Mouse (Mus musculus) cerebellum, adult 2 months (tissue): ENCODE data around the gene G3bp1. TPM values are rescaled to one million over a fixed set of nuclear protein-coding genes. Genes with fewer than 3 reads are reported as not detected.

Source experiments
- DNase-seq, 2 experiments: peaks; one replicate each; pipeline ENCODE4 v3.0.0; 2021
- H3K27ac ChIP-seq: fragments of 200-500 bp; 2 replicates; pipeline ENCODE4 v1.5.1; 2012; ENCODE audit warnings: low read length, control low read depth, inconsistent platforms; ENCODE audit not compliant: insufficient read depth
- H3K27me3 ChIP-seq: fragments of 200-500 bp; 2 replicates; pipeline ENCODE4 v1.6.1; 2012; ENCODE audit warnings: inconsistent platforms, mild to moderate bottlenecking, low read length, moderate library complexity; ENCODE audit not compliant: control insufficient read depth, insufficient read depth
- H3K4me1 ChIP-seq: fragments of 200-500 bp; 2 replicates; pipeline ENCODE4 v1.6.1; 2011; ENCODE audit warnings: low read length; ENCODE audit not compliant: control insufficient read depth, insufficient read depth
- H3K4me3 ChIP-seq: fragments of 200-500 bp; replicated peaks from 2 replicates; pipeline ENCODE3; 2011; ENCODE audit warnings: mild to moderate bottlenecking, low read depth, low read length, control low read depth; ENCODE audit not compliant: insufficient read depth
- CTCF ChIP-seq: fragments of 200-500 bp; IDR thresholded peaks from 2 replicates; pipeline ENCODE4 v1.5.1; 2011; ENCODE audit warnings: low read depth, mild to moderate bottlenecking, control low read depth, low read length, moderate library complexity, borderline replicate concordance; ENCODE audit not compliant: insufficient read depth
- POLR2A ChIP-seq: fragments of 200-500 bp; IDR thresholded peaks from 2 replicates; pipeline ENCODE4 v1.6.1; 2011; ENCODE audit warnings: low read length, control low read depth, borderline replicate concordance; ENCODE audit not compliant: insufficient read depth
- WGBS: fragments of 180-500 bp; shearing (Covaris S2); methylation state at CpG from one replicate; pipeline ENCODE4 v1.1.7; 2018; 5-methylcytosine and 5-hydroxymethylcytosine counted together
- polyA plus RNA-seq: library from polyadenylated mRNA; depleted of rRNA; stranded (reverse); fragments of >200 nt; gene quantifications from 2 replicates; pipeline ENCODE4 v1.2.3, GENCODE M21; 2012

Gene G3bp1
- polyA plus RNA-seq, 1 experiment = 21.3 TPM

DNA sequence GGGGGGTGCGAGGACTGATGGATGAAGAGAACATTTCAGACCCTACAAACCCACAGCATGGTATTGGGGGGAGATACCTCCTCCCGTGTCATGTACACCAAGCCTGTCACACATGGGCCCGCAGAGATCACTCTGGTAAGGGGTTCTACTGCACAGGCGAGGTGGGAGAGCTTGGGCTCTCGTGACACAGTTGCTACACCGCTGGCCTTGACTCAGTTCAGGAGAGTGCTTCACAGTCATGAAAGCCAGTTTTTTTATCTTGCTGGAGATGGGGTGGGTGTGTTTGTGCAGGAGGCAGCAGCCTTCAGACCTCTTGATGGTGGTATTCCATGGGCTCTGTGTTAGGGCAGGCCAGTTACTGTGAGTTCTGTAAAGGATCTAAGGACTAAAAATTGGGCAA is 33.4 kb upstream of the G3bp1 start:
- Histone ChIP-seq H3K4me3 (no peak overlapping the region), H3K27me3 (no peaks in the 10 kb centered on the region), H3K27ac (no peak overlapping the region), H3K4me1 (peaks cover 7% of the 10 kb centered on the region; the same call in 1 of the 2 replicates)
- TF ChIP-seq POLR2A (no peak), CTCF (no peak)
- DNase-seq = no peak
- 95% methylated on average over 6 of the region's 6 CpGs for WGBS

DNA sequence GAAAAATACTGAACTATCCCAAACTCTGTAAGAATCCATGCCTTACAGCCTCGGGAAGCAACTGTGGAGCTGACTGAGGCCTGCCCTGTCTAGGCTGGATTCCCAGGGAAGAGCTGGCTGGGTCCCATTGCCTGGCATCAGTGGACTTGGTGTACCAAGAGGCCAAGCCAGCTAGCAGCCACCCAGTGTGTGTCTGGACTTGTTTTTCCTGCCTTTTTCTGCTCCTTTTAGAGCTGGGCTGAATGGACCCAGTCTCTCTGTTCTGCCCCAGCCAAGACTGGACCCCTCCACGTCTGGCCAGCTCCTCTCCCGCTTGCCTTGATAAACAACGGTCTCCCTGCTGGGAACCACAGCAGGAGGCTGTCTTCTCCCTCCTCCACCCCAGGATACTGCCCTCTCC is 31.5 kb upstream of the G3bp1 start:
- no peak for TF ChIP-seq POLR2A
- TF ChIP-seq CTCF = no peak
- no peaks in the 10 kb centered on the region for H3K27me3 ChIP-seq
- H3K4me1 ChIP-seq = peaks cover 7% of the 10 kb centered on the region; the same call in 1 of the 2 replicates
- 5% methylated on average over 4 of the region's 4 CpGs for WGBS
- peak; percentile 69 to 80 for DNase-seq
- no peak overlapping the region for H3K4me3 ChIP-seq
- peak overlapping the region; percentile 6; the same call in 1 of the 2 replicates for H3K27ac ChIP-seq

DNA sequence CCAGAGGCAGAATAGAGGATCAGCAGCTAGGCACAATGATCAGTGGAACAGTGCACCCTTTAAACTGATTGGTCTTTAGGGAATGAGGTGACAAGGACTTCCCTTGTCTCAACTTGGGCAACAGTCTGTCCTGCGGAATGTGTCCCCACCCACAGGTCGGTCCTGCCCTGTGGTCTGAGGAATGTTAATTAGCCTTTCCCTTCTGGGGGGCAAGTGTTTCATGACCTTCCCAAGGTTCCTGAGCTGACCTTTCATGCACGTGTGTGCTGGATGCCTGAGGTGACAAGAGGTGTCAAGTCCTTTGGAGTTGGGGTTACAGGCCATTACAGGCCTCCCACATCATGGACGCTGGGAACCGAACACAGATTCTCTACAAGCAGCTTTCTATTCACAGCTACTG is 29.8 kb upstream of the G3bp1 start:
- DNase-seq = no peak
- TF ChIP-seq CTCF (no peak), POLR2A (no peak)
- no peak overlapping the region for H3K4me3 ChIP-seq
- WGBS = 85% methylated on average over 5 of the region's 5 CpGs
- no peak overlapping the region for H3K27ac ChIP-seq
- no peaks in the 10 kb centered on the region for H3K27me3 ChIP-seq
- peaks cover 7% of the 10 kb centered on the region; the same call in 1 of the 2 replicates for H3K4me1 ChIP-seq

DNA sequence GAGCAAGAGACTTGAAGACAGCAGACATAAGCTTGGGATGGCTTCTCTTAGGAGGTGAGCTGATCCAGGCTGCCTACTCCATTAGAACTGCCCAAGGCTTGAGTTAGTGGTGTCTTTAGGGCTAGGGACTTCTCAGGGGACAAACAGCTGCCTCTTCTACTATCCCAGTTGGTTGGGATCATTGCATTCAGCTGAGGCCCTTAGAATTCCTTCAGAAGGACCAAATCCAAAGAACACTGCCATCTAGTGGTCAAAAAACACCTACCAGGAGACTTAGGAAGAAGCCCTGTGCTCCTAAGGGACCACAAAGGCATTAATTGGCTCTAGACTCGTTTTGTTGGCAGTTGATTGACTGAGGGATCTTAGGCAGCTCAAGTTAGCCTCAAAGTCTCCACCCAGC is 24.7 kb upstream of the G3bp1 start:
- DNase-seq = peak; percentile 49 to 65
- 3% methylated on average over 1 of the region's 1 CpGs for WGBS
- no peak overlapping the region for H3K4me3 ChIP-seq
- H3K27ac ChIP-seq = no peak overlapping the region
- no peaks in the 10 kb centered on the region for H3K27me3 ChIP-seq
- peak; percentile 53; the same call in 1 of the 2 replicates for TF ChIP-seq CTCF
- no peak for TF ChIP-seq POLR2A
- H3K4me1 ChIP-seq = peaks cover 3% of the 10 kb centered on the region

DNA sequence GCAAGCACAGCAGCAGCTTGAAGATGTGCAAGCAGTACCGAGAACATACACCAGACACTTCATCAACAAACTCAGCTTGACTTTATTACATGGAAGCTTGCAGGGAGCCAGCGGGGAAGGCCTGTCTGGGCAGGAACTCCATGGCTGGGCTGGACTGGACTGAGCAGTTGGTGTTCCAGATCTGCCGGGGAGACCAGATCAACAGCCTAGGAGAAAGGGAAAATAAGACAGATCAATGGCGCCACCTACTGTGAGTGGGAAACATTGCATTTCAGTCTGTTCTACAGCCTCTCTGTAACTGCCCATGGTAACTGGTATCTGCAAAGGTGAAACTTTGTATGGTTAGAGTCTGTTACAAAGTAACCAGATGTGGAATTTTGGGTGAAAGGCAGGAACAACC is 22.9 kb upstream of the G3bp1 start:
- peak; percentile 87 for DNase-seq
- TF ChIP-seq CTCF = peak; percentile 83
- TF ChIP-seq POLR2A = no peak
- 0% methylated on average over 4 of the region's 4 CpGs for WGBS
- no peaks in the 10 kb centered on the region for H3K27me3 ChIP-seq
- H3K4me1 ChIP-seq = peaks cover 3% of the 10 kb centered on the region
- H3K4me3 ChIP-seq = no peak overlapping the region
- no peak overlapping the region for H3K27ac ChIP-seq

DNA sequence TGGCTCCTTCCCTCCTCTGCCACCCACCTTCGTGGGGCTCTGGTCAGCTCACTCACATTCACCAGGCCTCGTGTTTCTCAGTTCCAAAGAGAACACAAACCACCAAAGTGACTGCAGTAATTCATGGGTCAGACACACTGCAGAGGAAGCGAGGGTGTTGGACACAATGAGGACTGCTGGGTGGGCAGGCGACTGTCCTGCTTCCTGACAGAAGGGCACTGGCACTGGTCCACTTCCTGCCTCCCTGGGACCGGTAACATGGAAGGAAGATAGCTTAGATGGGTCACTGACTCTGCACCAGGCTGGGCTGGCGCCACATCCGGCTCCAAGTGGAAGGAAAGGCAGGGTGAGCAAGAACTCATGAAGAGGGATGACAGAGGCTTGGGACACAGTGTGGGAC is 20.0 kb upstream of the G3bp1 start:
- WGBS = 32% methylated on average over 7 of the region's 7 CpGs
- peaks cover 3% of the 10 kb centered on the region for H3K4me1 ChIP-seq
- no peak for TF ChIP-seq CTCF
- no peak for TF ChIP-seq POLR2A
- H3K27ac ChIP-seq = no peak overlapping the region
- no peak for DNase-seq
- H3K4me3 ChIP-seq = no peak overlapping the region
- H3K27me3 ChIP-seq = no peaks in the 10 kb centered on the region

DNA sequence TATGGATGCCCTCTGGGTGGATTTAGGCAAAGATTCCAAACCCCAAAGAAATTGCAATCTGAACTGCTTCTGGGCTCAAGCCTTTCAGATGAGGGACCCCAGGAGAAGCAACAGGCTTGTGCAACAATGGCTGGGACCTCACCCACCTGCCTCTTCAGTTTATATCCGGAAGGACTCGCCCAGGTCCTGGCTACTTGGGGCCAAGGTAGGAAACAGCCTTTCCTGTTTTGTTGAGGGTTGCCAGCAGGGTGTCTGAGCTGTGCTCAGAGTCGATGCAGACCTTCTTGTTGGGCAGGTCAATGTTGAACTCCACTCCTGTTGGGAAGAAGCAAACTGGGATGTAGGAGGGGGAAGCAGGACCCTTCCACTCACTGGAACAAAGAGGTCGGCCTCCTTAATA is 19.2 kb upstream of the G3bp1 start:
- Histone ChIP-seq H3K27me3 (no peaks in the 10 kb centered on the region), H3K4me3 (no peak overlapping the region), H3K4me1 (peaks cover 6% of the 10 kb centered on the region), H3K27ac (no peak overlapping the region)
- DNase-seq = no peak
- no peak for TF ChIP-seq POLR2A
- TF ChIP-seq CTCF = no peak
- 65% methylated on average over 4 of the region's 4 CpGs for WGBS

DNA sequence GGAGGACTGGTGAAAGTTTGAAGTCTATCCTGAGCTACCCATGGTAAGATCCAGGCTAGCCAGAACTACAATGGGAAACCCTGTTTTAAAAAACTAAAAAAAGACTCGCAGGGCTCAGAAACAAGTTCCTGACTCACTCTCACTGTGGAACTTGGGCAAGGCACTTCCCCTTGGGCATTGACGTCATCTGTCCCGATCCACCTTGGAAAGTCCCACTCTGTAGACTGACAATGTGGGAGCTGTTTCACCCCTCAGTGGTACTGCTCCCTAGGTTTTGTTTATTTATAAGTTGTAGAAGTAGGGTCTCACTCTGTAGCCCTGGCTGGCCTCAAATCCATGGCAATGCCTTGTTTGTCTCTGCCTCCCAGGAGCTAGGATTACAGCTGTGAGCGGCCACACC is 15.8 kb upstream of the G3bp1 start:
- peaks cover 3% of the 10 kb centered on the region; the same call in 1 of the 2 replicates for H3K4me1 ChIP-seq
- H3K27ac ChIP-seq = no peak overlapping the region

DNA sequence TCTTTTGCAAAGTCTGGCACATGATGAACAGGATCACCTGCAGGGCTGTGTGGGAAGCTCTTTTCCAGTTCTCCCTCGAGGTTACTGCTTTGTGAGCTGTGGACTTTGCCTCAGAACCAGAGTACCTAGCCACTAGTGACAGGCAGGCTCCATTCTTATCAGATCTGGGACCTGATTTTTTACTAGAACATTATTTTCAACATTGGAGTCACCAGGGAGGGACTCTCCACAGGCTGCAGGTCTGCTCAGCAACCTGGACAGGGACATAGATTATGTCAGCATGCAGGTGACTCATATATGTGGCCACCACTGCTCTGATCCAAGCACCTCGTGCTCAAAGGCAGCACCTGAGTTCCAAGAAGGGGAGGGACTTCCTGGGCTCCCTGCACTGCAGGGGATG is 14.3 kb upstream of the G3bp1 start:
- no peak for TF ChIP-seq CTCF
- Histone ChIP-seq H3K27me3 (no peaks in the 10 kb centered on the region), H3K27ac (no peak overlapping the region), H3K4me3 (no peak overlapping the region), H3K4me1 (peaks cover 3% of the 10 kb centered on the region; the same call in 1 of the 2 replicates)
- WGBS = 34% methylated on average over 2 of the region's 2 CpGs
- no peak for DNase-seq

More for the DNA sequence above, 15.8 kb upstream of the G3bp1 start:
- DNase-seq = no peak
- WGBS = 94% methylated on average over 4 of the region's 4 CpGs
- TF ChIP-seq CTCF = no peak
- no peak for TF ChIP-seq POLR2A
- H3K4me3 ChIP-seq = no peak overlapping the region
- no peaks in the 10 kb centered on the region for H3K27me3 ChIP-seq
